Mouse (Mus musculus) spleen, adult 2 months (tissue): ENCODE measurements around the gene Cuta.

Source experiments
- CTCF ChIP-seq: fragments of 200-500 bp; IDR thresholded peaks from 2 replicates; pipeline ENCODE4 v1.5.1; 2011; ENCODE audit warnings: mild to moderate bottlenecking, inconsistent platforms; ENCODE audit not compliant: insufficient read depth, insufficient read length, insufficient replicate concordance; ENCODE audit errors: extremely low read depth
- POLR2A ChIP-seq: fragments of 200-500 bp; IDR thresholded peaks from 2 replicates; pipeline ENCODE4 v1.6.1; 2011; ENCODE audit warnings: low read depth, low read length, inconsistent platforms

DNA sequence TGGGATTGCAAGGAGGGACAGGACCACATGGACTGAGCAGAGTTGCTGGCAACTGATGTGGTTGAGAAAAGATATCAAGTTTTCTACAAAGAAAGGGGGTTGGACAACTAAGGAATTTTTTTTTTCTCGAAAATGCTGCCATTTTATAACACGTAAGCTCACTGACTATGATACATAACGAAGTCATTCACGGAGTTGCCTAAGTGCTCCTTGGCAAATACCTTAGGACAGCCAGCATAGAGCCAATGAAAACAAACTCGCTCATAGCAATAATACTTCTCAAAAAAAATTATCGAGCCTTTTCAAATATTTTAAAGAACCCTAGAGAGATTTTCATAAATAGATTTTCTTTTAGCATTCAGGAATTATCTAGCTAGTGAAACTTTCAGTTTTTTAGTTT, 38.5 kb downstream of the Cuta start:
- TF ChIP-seq CTCF (no peak), POLR2A (no peak)
